Mouse (Mus musculus) midbrain, embryonic 15.5 days (tissue): ENCODE measurements around the gene Zfand4. TPM values are rescaled to one million over a fixed set of nuclear protein-coding genes. Genes with fewer than 3 reads are reported as not detected.

Experiments used
- ATAC-seq: fragments of 200-750 bp; cut with Nextera tagmentation; replicated peaks from 2 replicates; pipeline ENCODE4 v1.8.0; 2017; ENCODE audit warnings: moderate TSS enrichment
- H3K27ac ChIP-seq: fragments of 300-500 bp; sonication (generic); 2 replicates; pipeline ENCODE4 v1.5.1; 2015; ENCODE audit warnings: mild to moderate bottlenecking, inconsistent platforms
- H3K27me3 ChIP-seq: fragments of 300-500 bp; sonication (generic); replicated peaks from 2 replicates; pipeline ENCODE4 v1.6.1; 2015; ENCODE audit warnings: inconsistent platforms
- H3K36me3 ChIP-seq: fragments of 300-500 bp; sonication (generic); replicated peaks from 2 replicates; pipeline ENCODE4 v1.6.1; 2015; ENCODE audit warnings: inconsistent platforms
- H3K4me1 ChIP-seq: fragments of 300-500 bp; sonication (generic); 2 replicates; pipeline ENCODE4 v1.6.1; 2015; ENCODE audit warnings: inconsistent platforms
- H3K4me2 ChIP-seq: fragments of 300-500 bp; sonication (generic); 2 replicates; pipeline ENCODE4 v1.6.1; 2015; ENCODE audit warnings: inconsistent platforms, mild to moderate bottlenecking, moderate library complexity
- H3K4me3 ChIP-seq: fragments of 300-500 bp; sonication (generic); 2 replicates; pipeline ENCODE4 v1.5.1; 2015; ENCODE audit warnings: mild to moderate bottlenecking, inconsistent platforms
- H3K9ac ChIP-seq: fragments of 300-500 bp; sonication (generic); 2 replicates; pipeline ENCODE4 v1.6.1; 2015; ENCODE audit warnings: mild to moderate bottlenecking, inconsistent platforms
- H3K9me3 ChIP-seq: fragments of 300-500 bp; sonication (generic); 2 replicates; pipeline ENCODE4 v1.6.1; 2016; ENCODE audit warnings: inconsistent platforms
- WGBS: fragments of 180-500 bp; shearing (Covaris S2); methylation state at CpG from one replicate; pipeline ENCODE4 v1.1.7; 2015; ENCODE audit warnings: mixed read lengths; 5-methylcytosine and 5-hydroxymethylcytosine counted together
- polyA plus RNA-seq: library from polyadenylated mRNA; unstranded; fragments of >200 nt; fragmentation: Nextera tagmentation; extraction: Ambion mirVana; gene quantifications from 2 replicates; pipeline ENCODE4 v1.2.1, GENCODE M21; 2015

The Zfand4 gene
- polyA plus RNA-seq, 1 experiment from 2014 or later = 8.5 TPM

DNA sequence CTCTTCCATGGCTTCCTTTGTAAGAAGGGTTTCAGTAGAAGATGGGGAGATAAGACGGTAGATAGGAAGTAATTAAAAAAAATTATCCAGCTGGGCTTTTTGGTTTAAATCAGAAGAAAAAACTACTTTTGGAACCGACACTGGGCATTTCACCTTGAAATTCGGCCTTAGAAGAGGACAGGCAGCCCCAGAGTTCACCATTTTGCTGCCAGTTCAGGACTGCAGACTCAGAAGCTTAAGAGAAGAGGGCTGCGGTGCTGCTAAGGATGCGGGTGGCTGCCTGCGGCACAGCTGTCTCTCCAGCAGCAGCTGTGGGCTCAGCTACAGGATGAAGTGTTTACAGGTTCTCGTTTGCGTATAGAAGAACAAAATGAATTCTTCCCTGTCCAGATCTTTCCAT, 94.0 kb downstream of the Zfand4 start:
- Histone ChIP-seq H3K27me3 (no peaks in the 10 kb centered on the region), H3K9ac (no peak overlapping the region), H3K4me1 (no peaks in the 10 kb centered on the region), H3K4me3 (no peak overlapping the region), H3K9me3 (no peaks in the 10 kb centered on the region), H3K4me2 (no peak overlapping the region), H3K27ac (no peak overlapping the region), H3K36me3 (no peaks in the 10 kb centered on the region)
- WGBS = 74% methylated on average over 8 of the region's 8 CpGs
- no peak for ATAC-seq

DNA sequence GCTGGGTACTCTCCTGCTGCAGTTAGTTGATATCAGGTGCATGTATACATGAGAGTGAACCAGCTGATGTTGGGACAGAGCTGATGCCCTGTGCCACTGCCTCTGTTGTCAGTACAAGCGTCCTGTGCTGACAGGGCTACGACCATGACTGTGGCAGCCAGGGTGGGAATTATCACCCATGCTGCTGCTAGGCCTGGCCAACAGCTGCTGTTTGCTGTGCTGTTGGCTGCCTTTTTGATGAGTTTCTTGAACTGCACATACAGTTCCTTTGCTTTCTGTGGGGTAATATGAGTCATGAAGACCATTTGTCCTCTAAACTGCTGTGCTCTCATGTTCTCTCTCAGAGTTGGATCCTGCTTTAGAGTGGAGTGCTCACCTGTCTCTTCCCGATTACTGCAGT, 95.2 kb downstream of the Zfand4 start:
- no peak overlapping the region for H3K4me2 ChIP-seq
- no peak overlapping the region for H3K9ac ChIP-seq
- no peak overlapping the region for H3K27ac ChIP-seq
- H3K9me3 ChIP-seq = no peaks in the 10 kb centered on the region
- no peaks in the 10 kb centered on the region for H3K4me1 ChIP-seq
- no peaks in the 10 kb centered on the region for H3K27me3 ChIP-seq
- no peaks in the 10 kb centered on the region for H3K36me3 ChIP-seq
- no peak overlapping the region for H3K4me3 ChIP-seq
- ATAC-seq = no peak
- WGBS = 86% methylated on average over 3 of the region's 3 CpGs

DNA sequence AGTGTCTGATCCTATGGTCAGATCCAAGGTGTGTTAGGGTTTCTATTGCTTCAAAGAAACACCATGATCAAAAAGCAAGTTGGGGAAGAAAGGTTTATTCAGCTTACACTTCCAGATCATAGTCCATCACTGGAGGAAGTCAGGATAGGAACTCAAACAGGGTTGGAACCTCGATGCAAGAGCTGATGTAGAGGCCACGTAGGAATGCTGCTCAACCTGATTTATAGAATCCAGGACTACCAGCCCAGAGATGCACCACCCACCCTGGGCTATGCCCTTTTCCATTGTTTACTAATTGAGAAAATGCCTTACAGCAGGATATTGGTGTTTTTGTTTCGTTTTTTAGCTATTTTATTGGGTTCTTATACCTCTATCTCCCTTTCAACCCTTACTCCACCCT, 97.4 kb downstream of the Zfand4 start:
- no peaks in the 10 kb centered on the region for H3K4me1 ChIP-seq
- H3K4me2 ChIP-seq = no peak overlapping the region
- no peak overlapping the region for H3K27ac ChIP-seq
- H3K9me3 ChIP-seq = no peaks in the 10 kb centered on the region
- H3K4me3 ChIP-seq = no peak overlapping the region
- no peaks in the 10 kb centered on the region for H3K36me3 ChIP-seq
- no peaks in the 10 kb centered on the region for H3K27me3 ChIP-seq
- no peak overlapping the region for H3K9ac ChIP-seq
- 98% methylated on average over 3 of the region's 3 CpGs for WGBS
- no peak for ATAC-seq

DNA sequence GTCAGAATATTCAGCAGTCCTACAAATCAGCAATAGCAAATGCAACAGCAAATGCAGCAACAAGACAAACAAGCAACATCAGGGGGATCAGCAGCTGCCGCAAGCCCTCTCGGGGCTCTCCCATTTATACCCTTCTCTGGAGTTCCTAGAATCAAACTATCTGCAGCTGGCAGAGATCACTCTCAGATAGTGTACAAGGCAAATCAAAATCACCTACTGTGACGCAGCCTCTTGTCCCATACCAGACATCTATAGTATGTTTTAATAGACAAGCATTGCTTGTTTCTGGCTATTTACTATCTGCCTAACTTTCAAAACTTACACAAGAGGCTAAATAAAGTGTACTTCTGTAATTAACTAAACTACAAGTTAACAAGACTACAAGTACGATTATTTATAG, 98.0 kb downstream of the Zfand4 start:
- no peaks in the 10 kb centered on the region for H3K36me3 ChIP-seq
- H3K9me3 ChIP-seq = no peaks in the 10 kb centered on the region
- H3K9ac ChIP-seq = no peak overlapping the region
- no peak for ATAC-seq
- H3K4me3 ChIP-seq = no peak overlapping the region
- no peak overlapping the region for H3K4me2 ChIP-seq
- no peak overlapping the region for H3K27ac ChIP-seq
- no peaks in the 10 kb centered on the region for H3K27me3 ChIP-seq
- WGBS = 92% methylated on average over 4 of the region's 4 CpGs
- H3K4me1 ChIP-seq = no peaks in the 10 kb centered on the region

DNA sequence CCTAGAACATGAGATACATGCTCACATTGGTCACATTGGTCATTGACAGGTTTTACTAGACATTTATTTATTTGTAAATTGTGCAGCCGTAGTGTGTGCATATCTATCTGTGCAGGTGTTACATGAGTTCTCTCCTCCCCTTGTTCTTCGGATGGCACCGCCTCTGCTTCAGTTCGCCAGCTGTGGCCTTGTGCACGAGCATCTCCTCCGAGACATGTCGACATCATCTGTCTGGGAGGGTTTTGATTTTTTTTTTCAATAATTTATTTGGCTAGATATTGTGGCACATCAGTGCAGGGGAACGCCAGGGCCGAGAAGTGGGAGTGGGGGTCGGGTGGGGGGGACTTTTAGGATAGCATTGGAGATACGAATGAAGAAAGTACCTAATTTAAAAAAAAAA, 103.9 kb downstream of the Zfand4 start:
- H3K27me3 ChIP-seq = no peaks in the 10 kb centered on the region
- H3K4me2 ChIP-seq = no peak overlapping the region
- no peak overlapping the region for H3K9ac ChIP-seq
- H3K9me3 ChIP-seq = no peaks in the 10 kb centered on the region
- H3K4me3 ChIP-seq = no peak overlapping the region
- no peak for ATAC-seq
- H3K27ac ChIP-seq = no peak overlapping the region
- WGBS = 67% methylated on average over 11 of the region's 11 CpGs
- no peaks in the 10 kb centered on the region for H3K4me1 ChIP-seq
- no peaks in the 10 kb centered on the region for H3K36me3 ChIP-seq

DNA sequence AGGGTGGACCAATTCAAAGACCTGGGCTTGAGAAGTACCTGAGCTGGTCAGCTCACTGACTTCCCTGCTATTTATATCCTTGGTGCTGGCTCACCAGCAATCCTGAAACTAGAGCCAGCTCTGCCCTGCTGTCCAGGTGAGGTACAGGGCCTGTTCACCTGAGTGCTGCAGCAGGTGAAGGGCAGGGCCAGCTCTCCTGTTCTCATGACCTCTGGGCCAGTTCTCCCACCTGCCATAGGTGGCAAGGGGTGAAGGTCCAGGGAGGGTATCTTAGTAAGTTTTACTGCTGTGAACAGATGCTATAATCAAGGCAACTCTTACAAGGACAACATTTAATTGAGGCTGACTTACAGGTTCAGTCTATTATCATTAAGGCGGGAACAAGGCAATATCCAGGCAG, 105.8 kb downstream of the Zfand4 start:
- no peaks in the 10 kb centered on the region for H3K36me3 ChIP-seq
- H3K9me3 ChIP-seq = no peaks in the 10 kb centered on the region
- H3K27me3 ChIP-seq = no peaks in the 10 kb centered on the region
- H3K27ac ChIP-seq = no peak overlapping the region
- no peak overlapping the region for H3K4me2 ChIP-seq
- H3K4me3 ChIP-seq = no peak overlapping the region
- ATAC-seq = no peak
- no peaks in the 10 kb centered on the region for H3K4me1 ChIP-seq
- WGBS = 88% methylated on average over 1 of the region's 1 CpGs
- H3K9ac ChIP-seq = no peak overlapping the region

DNA sequence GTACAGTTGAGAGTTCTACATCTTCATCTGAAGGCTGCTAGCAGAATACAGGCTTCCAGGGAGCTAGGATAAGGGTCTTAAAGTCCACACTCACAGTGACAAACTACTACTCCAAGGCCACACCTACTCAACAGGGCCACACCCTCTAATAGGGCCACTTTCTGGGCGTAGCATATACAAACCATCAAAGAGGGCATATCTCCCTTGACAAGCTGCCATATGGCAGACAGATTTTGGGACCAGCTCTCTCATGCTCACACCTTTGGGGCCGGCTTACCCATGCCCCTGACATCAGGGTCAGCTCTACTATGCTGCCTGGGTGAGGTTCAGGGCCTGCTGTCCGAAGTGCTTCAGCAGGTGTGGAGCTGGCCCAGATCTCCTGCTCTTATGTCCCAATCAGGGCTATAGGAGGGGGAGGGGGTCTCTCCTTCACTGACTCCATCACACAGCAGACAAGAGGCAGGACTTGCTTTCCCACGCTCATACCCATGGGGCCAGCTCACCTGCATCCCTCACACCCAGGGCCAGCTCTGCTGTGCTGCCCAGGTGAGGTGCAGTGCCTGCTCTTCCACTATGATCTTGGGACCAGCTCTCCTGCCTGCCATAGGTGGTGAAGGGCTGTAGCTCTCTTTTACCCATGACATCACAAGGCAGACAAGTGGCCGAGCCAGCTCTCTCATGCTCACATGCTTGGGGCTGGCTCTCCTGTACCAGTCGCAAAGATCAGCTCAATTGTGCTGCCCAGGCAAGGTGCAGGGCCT, 106.4 kb downstream of the Zfand4 start:
- Histone ChIP-seq H3K4me1 (no peaks in the 10 kb centered on the region), H3K27ac (no peak overlapping the region), H3K27me3 (no peaks in the 10 kb centered on the region), H3K4me2 (no peak overlapping the region), H3K9me3 (no peaks in the 10 kb centered on the region), H3K36me3 (no peaks in the 10 kb centered on the region), H3K4me3 (no peak overlapping the region), H3K9ac (no peak overlapping the region)
- ATAC-seq = 0 out of 2 replicates have a peak, but pooled peaks have one; percentile 42
- 93% methylated on average over 6 of the region's 6 CpGs for WGBS

DNA sequence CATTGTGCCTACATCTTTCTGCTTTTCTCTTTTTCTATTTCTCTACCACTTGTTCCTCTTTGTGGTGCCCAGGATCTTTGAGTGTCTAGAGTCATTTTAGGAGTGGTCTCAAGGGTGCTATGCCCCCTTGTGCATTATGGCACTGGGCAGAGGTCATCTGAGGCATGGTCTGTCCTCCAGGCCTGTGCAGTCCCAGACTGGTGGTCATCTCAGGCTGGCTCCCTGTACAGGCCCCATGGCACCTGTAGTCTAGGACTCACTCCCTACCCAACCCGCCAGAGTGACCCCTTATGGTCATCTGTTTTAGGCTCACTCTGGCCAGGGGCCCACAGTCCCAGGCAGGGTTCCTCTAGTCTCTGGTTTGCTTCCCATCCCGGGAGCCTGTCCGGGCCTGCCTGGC, 107.5 kb downstream of the Zfand4 start:
- no peak for ATAC-seq

DNA sequence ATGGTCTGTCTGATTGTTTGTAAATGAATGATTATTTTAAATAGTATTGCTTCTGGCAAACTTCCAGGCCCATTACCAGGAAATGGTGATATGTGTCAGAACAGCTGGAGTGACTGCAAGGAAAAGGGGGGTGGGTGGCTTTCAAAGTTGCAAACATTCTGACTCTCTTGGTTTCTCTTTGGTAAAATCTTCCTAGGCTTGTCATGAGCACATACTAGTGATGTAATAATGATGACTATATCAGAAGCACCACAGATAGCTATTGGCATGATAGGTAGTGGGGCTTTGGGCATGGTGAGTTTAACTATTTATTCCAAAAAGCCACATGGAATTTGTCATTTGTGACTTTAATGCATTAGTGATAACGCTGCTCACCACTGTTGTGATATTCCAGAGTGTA, 110.1 kb downstream of the Zfand4 start:
- Histone ChIP-seq H3K4me2 (no peak overlapping the region), H3K27me3 (no peaks in the 10 kb centered on the region), H3K27ac (no peak overlapping the region), H3K4me3 (no peak overlapping the region), H3K4me1 (no peaks in the 10 kb centered on the region), H3K36me3 (no peaks in the 10 kb centered on the region), H3K9me3 (no peaks in the 10 kb centered on the region), H3K9ac (no peak overlapping the region)
- no peak for ATAC-seq
- 93% methylated on average over 1 of the region's 1 CpGs for WGBS

More for the DNA sequence above, 107.5 kb downstream of the Zfand4 start:
- Histone ChIP-seq H3K36me3 (no peaks in the 10 kb centered on the region), H3K4me1 (no peaks in the 10 kb centered on the region), H3K27me3 (no peaks in the 10 kb centered on the region), H3K27ac (no peak overlapping the region), H3K4me2 (no peak overlapping the region), H3K9me3 (no peaks in the 10 kb centered on the region), H3K9ac (no peak overlapping the region), H3K4me3 (no peak overlapping the region)
- 97% methylated on average over 3 of the region's 3 CpGs for WGBS

DNA sequence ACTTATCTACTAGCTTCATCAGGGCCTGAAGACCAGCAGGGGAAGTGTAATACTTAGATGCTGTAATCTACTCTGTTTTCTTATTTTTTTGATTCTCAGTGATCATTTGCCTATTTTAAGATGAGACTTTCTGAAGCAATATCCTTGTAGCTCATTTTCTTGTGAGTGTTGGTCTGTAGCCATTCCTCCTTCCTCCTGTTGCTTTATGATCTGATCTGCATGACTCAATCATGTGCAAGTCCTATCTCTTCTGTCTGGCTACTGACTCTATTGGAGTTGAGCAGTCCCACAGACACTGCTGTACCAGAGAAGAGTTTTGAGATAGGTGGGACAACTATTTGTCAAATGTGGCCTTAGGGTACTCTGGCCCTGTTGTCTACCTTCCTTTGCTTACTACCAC, 110.6 kb downstream of the Zfand4 start:
- Histone ChIP-seq H3K27ac (no peak overlapping the region), H3K9ac (no peak overlapping the region), H3K4me2 (no peak overlapping the region), H3K27me3 (no peaks in the 10 kb centered on the region), H3K36me3 (no peaks in the 10 kb centered on the region), H3K4me3 (no peak overlapping the region), H3K4me1 (no peaks in the 10 kb centered on the region), H3K9me3 (no peaks in the 10 kb centered on the region)
- no peak for ATAC-seq

DNA sequence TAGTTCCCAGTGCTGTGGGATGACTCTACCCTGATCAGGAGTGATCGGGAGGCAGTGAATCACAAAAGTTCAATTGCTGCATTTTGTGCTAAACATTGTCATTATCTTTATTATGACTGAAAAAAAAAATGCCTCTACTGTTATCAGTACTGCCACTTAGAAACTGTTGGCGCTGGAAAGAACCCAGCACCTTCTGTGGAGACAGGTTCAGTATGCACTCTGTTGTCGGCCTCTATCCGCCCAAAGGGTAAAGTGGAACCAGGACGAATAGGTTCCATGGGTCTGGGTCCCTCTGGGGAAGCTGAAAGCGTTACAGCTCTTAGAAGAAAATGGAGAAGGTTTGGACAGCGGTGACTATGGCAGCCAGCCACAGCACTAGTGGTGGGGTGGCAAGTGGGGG, 114.9 kb downstream of the Zfand4 start:
- Histone ChIP-seq H3K9me3 (no peaks in the 10 kb centered on the region), H3K4me2 (no peak overlapping the region), H3K27me3 (no peaks in the 10 kb centered on the region), H3K4me3 (no peak overlapping the region), H3K36me3 (no peaks in the 10 kb centered on the region), H3K4me1 (peaks cover 10% of the 10 kb centered on the region), H3K27ac (no peak overlapping the region), H3K9ac (no peak overlapping the region)
- no peak for ATAC-seq
- WGBS = 88% methylated on average over 7 of the region's 7 CpGs
